Mouse (Mus musculus): ENCODE measurements around the gene Morc2a. TPM values are rescaled to one million over a fixed set of nuclear protein-coding genes. Genes with fewer than 3 reads are reported as not detected.

Gene Morc2a
- 30.7 TPM for polyA plus RNA-seq (2017; shearing (Covaris generic))

DNA sequence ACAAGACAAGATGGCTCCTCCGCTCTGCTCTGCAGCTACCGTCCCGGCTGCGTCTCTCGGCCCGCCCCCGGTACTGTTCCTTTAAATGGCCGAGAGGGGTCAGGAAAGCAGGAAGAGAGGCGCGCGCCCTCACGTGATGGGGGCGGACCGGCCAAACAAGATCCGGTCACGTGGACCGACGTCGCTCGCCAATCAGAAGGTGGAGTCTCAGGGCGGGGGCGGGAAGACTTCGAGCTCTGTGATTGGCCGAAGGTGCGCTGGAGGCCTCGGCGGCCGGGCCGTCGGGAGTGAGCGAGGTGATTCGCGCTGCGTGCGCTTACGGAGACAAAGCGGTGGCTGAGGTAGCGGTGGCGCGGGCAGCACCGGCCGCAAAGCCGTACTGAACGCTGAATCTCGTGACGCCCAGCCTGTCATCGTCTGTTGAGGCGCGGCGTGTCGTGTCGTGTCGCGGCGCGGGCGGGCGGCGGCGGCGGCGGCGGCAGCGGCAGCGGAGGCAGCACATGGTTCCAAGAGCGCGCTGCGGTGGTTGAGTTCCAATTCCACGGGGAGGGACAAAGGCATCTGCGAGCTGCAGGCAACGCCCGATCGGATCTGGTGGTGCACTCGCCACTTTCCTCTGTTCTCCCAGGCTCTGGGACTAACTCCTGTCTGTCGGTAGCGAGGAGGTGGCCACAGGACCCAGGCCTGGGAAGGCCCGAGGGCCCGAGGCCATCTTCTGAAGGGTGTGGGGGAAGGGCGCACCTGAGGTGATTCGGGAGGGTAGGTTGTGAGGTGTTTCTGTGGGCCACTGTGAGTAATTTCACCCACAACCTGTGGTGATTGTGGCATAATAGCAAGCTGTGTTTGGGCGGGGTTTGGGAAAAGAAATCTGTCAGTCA is at the start of gene Morc2a:
Morc2a (plus strand) TSS at position 228 of the 878 bp plus-strand sequence.

Other genes with a start within 250 kb of the Morc2a start
- gene Limk2, start 240.0 kb upstream of the Morc2a start, polyA plus RNA-seq (2017; shearing (Covaris generic)): 51.5 TPM
- 25.4 TPM for gene Rnf185, start 196.8 kb upstream of the Morc2a start, polyA plus RNA-seq (2017; shearing (Covaris generic))
- 0.15 TPM for gene Pla2g3, start 160.9 kb upstream of the Morc2a start, polyA plus RNA-seq (2017; shearing (Covaris generic))
- not detected for gene Inpp5j, start 144.4 kb upstream of the Morc2a start, polyA plus RNA-seq (2017; shearing (Covaris generic))
- gene Selenom, start 134.5 kb upstream of the Morc2a start, polyA plus RNA-seq (2017; shearing (Covaris generic)): 4.8 TPM
- 1.1 TPM for gene Smtn, start 108.6 kb upstream of the Morc2a start, polyA plus RNA-seq (2017; shearing (Covaris generic))
- gene Osbp2, start 214.7 kb downstream of the Morc2a start, polyA plus RNA-seq (2017; shearing (Covaris generic)): not detected
- not detected for gene 4921536K21Rik, start 245.9 kb downstream of the Morc2a start, polyA plus RNA-seq (2017; shearing (Covaris generic))
- gene Dusp18, start 246.0 kb downstream of the Morc2a start, polyA plus RNA-seq (2017; shearing (Covaris generic)): 0.52 TPM